Mouse (Mus musculus): ENCODE results near the gene Cpne8. TPM values are rescaled to one million over a fixed set of nuclear protein-coding genes. Genes with fewer than 3 reads are reported as not detected.
"Not testable (repeated sequence)": the region's sequence is repeated elsewhere in the genome, so short reads cannot be mapped to it uniquely, and the experiment has no call there.

Cpne8 gene
- polyA plus RNA-seq, 1 experiment from 2014 or later, result 26.4 TPM

- no peaks in the 10 kb centered on the region for H3K4me1 ChIP-seq (ENCODE audit: control insufficient read depth, insufficient read depth, low read depth, low read length)
- no peak overlapping the region for H3K4me2 ChIP-seq (ENCODE audit: low read length)
- no peaks in the 10 kb centered on the region for H3K36me3 ChIP-seq (ENCODE audit: control insufficient read depth, insufficient read depth, low read length)
- WGBS, result 73% methylated on average over 5 of the region's 5 CpGs
- no peak overlapping the region for H3K9ac ChIP-seq (ENCODE audit: low read depth, low read length)
- H3K4me3 ChIP-seq (ENCODE audit: low read length), result no peak overlapping the region
- H3K9me3 ChIP-seq (ENCODE audit: control insufficient read depth, low read length), result no peaks in the 10 kb centered on the region
- no peak for ATAC-seq
- no peak overlapping the region for H3K27ac ChIP-seq (ENCODE audit: low read depth, low read length)
- no peaks in the 10 kb centered on the region for H3K27me3 ChIP-seq (replicated peaks; ENCODE audit: control insufficient read depth, insufficient read depth, low read length)
These were observed 135.8 kb downstream of the Cpne8 start for GRCm38 (mm10) chr15:90543447-90543846.

- Histone ChIP-seq H3K9ac (ENCODE audit: low read depth, low read length) (no peak overlapping the region), H3K27ac (ENCODE audit: low read depth, low read length) (no peak overlapping the region), H3K27me3 (replicated peaks; ENCODE audit: control insufficient read depth, insufficient read depth, low read length) (no peaks in the 10 kb centered on the region), H3K4me3 (ENCODE audit: low read length) (no peak overlapping the region), H3K36me3 (ENCODE audit: control insufficient read depth, insufficient read depth, low read length) (no peaks in the 10 kb centered on the region), H3K4me2 (ENCODE audit: low read length) (no peak overlapping the region), H3K9me3 (ENCODE audit: control insufficient read depth, low read length) (no peaks in the 10 kb centered on the region), H3K4me1 (ENCODE audit: control insufficient read depth, insufficient read depth, low read depth, low read length) (no peaks in the 10 kb centered on the region)
- no peak for ATAC-seq
These were observed 137.1 kb downstream of the Cpne8 start for GRCm38 (mm10) chr15:90542126-90542525.

- no peaks in the 10 kb centered on the region for H3K36me3 ChIP-seq (ENCODE audit: control insufficient read depth, insufficient read depth, low read length)
- no peaks in the 10 kb centered on the region for H3K27me3 ChIP-seq (replicated peaks; ENCODE audit: control insufficient read depth, insufficient read depth, low read length)
- H3K4me2 ChIP-seq (ENCODE audit: low read length), result no peak overlapping the region
- no peak overlapping the region for H3K27ac ChIP-seq (ENCODE audit: low read depth, low read length)
- H3K4me1 ChIP-seq (ENCODE audit: control insufficient read depth, insufficient read depth, low read depth, low read length), result no peaks in the 10 kb centered on the region
- no peak overlapping the region for H3K4me3 ChIP-seq (ENCODE audit: low read length)
- H3K9me3 ChIP-seq (ENCODE audit: control insufficient read depth, low read length), result no peaks in the 10 kb centered on the region
- no peak overlapping the region for H3K9ac ChIP-seq (ENCODE audit: low read depth, low read length)
- ATAC-seq, result no peak
- WGBS, result 86% methylated on average over 5 of the region's 5 CpGs
These were observed 142.7 kb downstream of the Cpne8 start for GRCm38 (mm10) chr15:90536311-90537202.

GRCm38 (mm10) chr15:90535730-90536129 lies 143.5 kb downstream of the Cpne8 start:
- Histone ChIP-seq H3K36me3 (ENCODE audit: control insufficient read depth, insufficient read depth, low read length) (no peaks in the 10 kb centered on the region), H3K4me1 (ENCODE audit: control insufficient read depth, insufficient read depth, low read depth, low read length) (no peaks in the 10 kb centered on the region), H3K9me3 (ENCODE audit: control insufficient read depth, low read length) (no peaks in the 10 kb centered on the region), H3K4me2 (ENCODE audit: low read length) (no peak overlapping the region), H3K27me3 (replicated peaks; ENCODE audit: control insufficient read depth, insufficient read depth, low read length) (no peaks in the 10 kb centered on the region), H3K9ac (ENCODE audit: low read depth, low read length) (no peak overlapping the region), H3K27ac (ENCODE audit: low read depth, low read length) (no peak overlapping the region), H3K4me3 (ENCODE audit: low read length) (no peak overlapping the region)
- 55% methylated on average over 7 of the region's 7 CpGs for WGBS
- ATAC-seq, result no peak

- no peak overlapping the region for H3K27ac ChIP-seq (ENCODE audit: low read depth, low read length)
- no peak overlapping the region for H3K9ac ChIP-seq (ENCODE audit: low read depth, low read length)
- WGBS, result 99% methylated on average over 4 of the region's 4 CpGs
- H3K27me3 ChIP-seq (replicated peaks; ENCODE audit: control insufficient read depth, insufficient read depth, low read length), result no peaks in the 10 kb centered on the region
- no peak overlapping the region for H3K4me2 ChIP-seq (ENCODE audit: low read length)
- no peak overlapping the region for H3K4me3 ChIP-seq (ENCODE audit: low read length)
- ATAC-seq, result no peak
- no peaks in the 10 kb centered on the region for H3K9me3 ChIP-seq (ENCODE audit: control insufficient read depth, low read length)
- H3K36me3 ChIP-seq (ENCODE audit: control insufficient read depth, insufficient read depth, low read length), result no peaks in the 10 kb centered on the region
- no peaks in the 10 kb centered on the region for H3K4me1 ChIP-seq (ENCODE audit: control insufficient read depth, insufficient read depth, low read depth, low read length)
These were observed 166.5 kb downstream of the Cpne8 start for GRCm38 (mm10) chr15:90512769-90513168.

- Histone ChIP-seq H3K27me3 (replicated peaks; ENCODE audit: control insufficient read depth, insufficient read depth, low read length) (no peaks in the 10 kb centered on the region), H3K27ac (ENCODE audit: low read depth, low read length) (no peak overlapping the region), H3K36me3 (ENCODE audit: control insufficient read depth, insufficient read depth, low read length) (no peaks in the 10 kb centered on the region), H3K9me3 (ENCODE audit: control insufficient read depth, low read length) (no peaks in the 10 kb centered on the region), H3K4me1 (ENCODE audit: control insufficient read depth, insufficient read depth, low read depth, low read length) (no peaks in the 10 kb centered on the region), H3K4me2 (ENCODE audit: low read length) (no peak overlapping the region), H3K4me3 (ENCODE audit: low read length) (no peak overlapping the region), H3K9ac (ENCODE audit: low read depth, low read length) (no peak overlapping the region)
- ATAC-seq, result no peak
- 79% methylated on average over 3 of the region's 3 CpGs for WGBS
These were observed 182.2 kb downstream of the Cpne8 start for GRCm38 (mm10) chr15:90497080-90497479.

- Histone ChIP-seq H3K4me1 (ENCODE audit: control insufficient read depth, insufficient read depth, low read depth, low read length) (no peaks in the 10 kb centered on the region), H3K36me3 (ENCODE audit: control insufficient read depth, insufficient read depth, low read length) (no peaks in the 10 kb centered on the region), H3K4me2 (ENCODE audit: low read length) (no peak overlapping the region), H3K9me3 (ENCODE audit: control insufficient read depth, low read length) (no peaks in the 10 kb centered on the region), H3K4me3 (ENCODE audit: low read length) (no peak overlapping the region), H3K27me3 (replicated peaks; ENCODE audit: control insufficient read depth, insufficient read depth, low read length) (no peaks in the 10 kb centered on the region), H3K9ac (ENCODE audit: low read depth, low read length) (no peak overlapping the region), H3K27ac (ENCODE audit: low read depth, low read length) (no peak overlapping the region)
- ATAC-seq, result no peak
- WGBS, result 72% methylated on average over 6 of the region's 6 CpGs
These were observed 187.7 kb downstream of the Cpne8 start for GRCm38 (mm10) chr15:90491558-90491957.

GRCm38 (mm10) chr15:90490186-90490585 lies 189.0 kb downstream of the Cpne8 start:
- Histone ChIP-seq H3K36me3 (ENCODE audit: control insufficient read depth, insufficient read depth, low read length) (no peaks in the 10 kb centered on the region), H3K4me1 (ENCODE audit: control insufficient read depth, insufficient read depth, low read depth, low read length) (no peaks in the 10 kb centered on the region), H3K9ac (ENCODE audit: low read depth, low read length) (no peak overlapping the region), H3K27me3 (replicated peaks; ENCODE audit: control insufficient read depth, insufficient read depth, low read length) (no peaks in the 10 kb centered on the region), H3K4me2 (ENCODE audit: low read length) (no peak overlapping the region), H3K4me3 (ENCODE audit: low read length) (no peak overlapping the region), H3K9me3 (ENCODE audit: control insufficient read depth, low read length) (no peaks in the 10 kb centered on the region), H3K27ac (ENCODE audit: low read depth, low read length) (no peak overlapping the region)
- WGBS, result 88% methylated on average over 7 of the region's 7 CpGs
- no peak for ATAC-seq

GRCm38 (mm10) chr15:90470561-90470960 lies 208.7 kb downstream of the Cpne8 start:
- not testable (repeated sequence) for H3K27me3 ChIP-seq (replicated peaks; ENCODE audit: control insufficient read depth, insufficient read depth, low read length); H3K27ac ChIP-seq (ENCODE audit: low read depth, low read length); H3K4me3 ChIP-seq (ENCODE audit: low read length); H3K36me3 ChIP-seq (ENCODE audit: control insufficient read depth, insufficient read depth, low read length); H3K9me3 ChIP-seq (ENCODE audit: control insufficient read depth, low read length); H3K4me1 ChIP-seq (ENCODE audit: control insufficient read depth, insufficient read depth, low read depth, low read length); ATAC-seq; H3K9ac ChIP-seq (ENCODE audit: low read depth, low read length); H3K4me2 ChIP-seq (ENCODE audit: low read length)

All from hindbrain, embryonic 16.5 days (tissue).